Mouse (Mus musculus): ENCODE data around the gene Inhbe.

DNA sequence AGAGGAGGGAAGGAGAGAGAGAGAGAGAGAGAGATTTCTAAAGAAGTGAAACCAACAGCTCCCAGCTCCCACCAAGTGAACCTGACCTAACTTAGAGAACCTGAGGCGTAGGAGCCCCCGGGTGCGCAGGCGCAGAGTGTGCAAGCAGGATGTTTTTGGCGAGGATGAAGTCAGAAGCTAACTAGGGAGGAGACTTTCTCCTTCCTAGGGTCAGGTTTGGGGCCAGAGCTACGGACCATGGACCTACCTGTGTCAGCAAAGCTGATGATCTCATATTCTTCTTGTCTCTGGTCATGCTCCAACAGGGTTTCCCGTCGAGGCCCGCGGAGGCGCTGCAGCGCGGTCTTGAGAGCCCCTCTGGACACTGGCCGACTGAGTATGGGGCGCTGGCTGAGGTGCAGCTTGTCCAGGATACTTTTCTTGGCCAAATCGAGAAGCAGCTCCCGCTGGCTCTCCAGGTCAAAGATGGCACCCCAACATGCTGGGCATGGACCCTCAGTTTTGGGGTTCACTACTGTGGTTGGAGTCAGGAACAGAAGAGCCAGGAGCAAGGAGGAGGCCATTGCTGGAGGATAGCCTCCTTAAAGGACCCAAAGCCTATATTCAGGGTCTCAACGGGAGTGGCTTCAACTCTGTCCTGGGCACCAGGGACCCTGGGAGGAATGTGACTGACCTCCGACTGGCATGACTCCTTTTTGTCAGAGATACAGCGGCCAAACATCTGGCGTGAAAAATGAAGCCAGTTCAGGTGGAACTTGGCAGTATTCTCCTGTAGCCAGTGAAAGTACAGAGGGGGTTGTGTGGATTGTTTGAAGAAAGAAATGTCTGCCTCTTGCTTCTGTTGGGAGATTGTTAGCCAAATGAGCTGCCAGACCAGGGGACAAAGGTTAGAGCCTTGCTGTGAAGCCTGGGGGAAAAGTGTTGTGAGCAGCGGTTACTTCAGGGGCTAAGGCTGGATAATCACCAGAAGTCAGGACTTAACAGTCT is 15.9 kb upstream of the Inhbe start, which contains the start of gene Inhbc:
- TF ChIP-seq POLR2A (IDR thresholded peaks at IDR 0.05; ENCODE audit: insufficient read depth, low read length) (no peak), CTCF (IDR thresholded peaks at IDR 0.05; ENCODE audit: low read depth, low read length) (no peak)
